Mouse (Mus musculus) kidney, embryonic 14.5 days (tissue): ENCODE measurements around the gene Rit1. TPM values are rescaled to one million over a fixed set of nuclear protein-coding genes. Genes with fewer than 3 reads are reported as not detected.
"Not testable (repeated sequence)": the region's sequence is repeated elsewhere in the genome, so short reads cannot be mapped to it uniquely, and the experiment has no call there.

Experiments
- ATAC-seq: fragments of 200-750 bp; cut with Nextera tagmentation; 2 replicates; pipeline ENCODE4 v1.8.0; 2017; ENCODE audit warnings: moderate number of reproducible peaks, mild to moderate bottlenecking, moderate TSS enrichment, moderate library complexity; ENCODE audit not compliant: low FRiP score, low TSS enrichment
- H3K27ac ChIP-seq: fragments of 300-500 bp; sonication (generic); 2 replicates; pipeline ENCODE4 v1.5.1; 2014; ENCODE audit warnings: low read depth, mild to moderate bottlenecking, low read length, moderate library complexity, mixed read lengths
- H3K27me3 ChIP-seq: fragments of 300-500 bp; sonication (generic); 2 replicates; pipeline ENCODE4 v1.6.1; 2014; ENCODE audit warnings: mild to moderate bottlenecking, low read length; ENCODE audit not compliant: control insufficient read depth, insufficient read depth
- H3K36me3 ChIP-seq: fragments of 300-500 bp; sonication (generic); 2 replicates; pipeline ENCODE4 v1.6.1; 2014; ENCODE audit warnings: low read length, mixed read lengths; ENCODE audit not compliant: control insufficient read depth, insufficient read depth
- H3K4me1 ChIP-seq: fragments of 300-500 bp; sonication (generic); 2 replicates; pipeline ENCODE4 v1.6.1; 2014; ENCODE audit warnings: low read length, mixed read lengths; ENCODE audit not compliant: control insufficient read depth, insufficient read depth
- H3K4me2 ChIP-seq: fragments of 300-500 bp; sonication (generic); replicated peaks from 2 replicates; pipeline ENCODE4 v1.6.1; 2014; ENCODE audit warnings: low read depth, mild to moderate bottlenecking, low read length
- H3K4me3 ChIP-seq: fragments of 300-500 bp; sonication (generic); 2 replicates; pipeline ENCODE4 v1.5.1; 2014; ENCODE audit warnings: mild to moderate bottlenecking, low read length
- H3K9ac ChIP-seq: fragments of 300-500 bp; sonication (generic); 2 replicates; pipeline ENCODE4 v1.6.1; 2014; ENCODE audit warnings: low read depth, mild to moderate bottlenecking, low read length, moderate library complexity
- H3K9me3 ChIP-seq: fragments of 300-500 bp; sonication (generic); 2 replicates; pipeline ENCODE4 v1.6.1; 2016; ENCODE audit warnings: low read length; ENCODE audit not compliant: control insufficient read depth
- WGBS: fragments of 180-500 bp; shearing (Covaris S2); extraction: QIAGEN DNeasy Blood & Tissue Kit; methylation state at CpG from one replicate; pipeline ENCODE4 v1.1.7; 2014; 5-methylcytosine and 5-hydroxymethylcytosine counted together
- polyA plus RNA-seq: library from polyadenylated mRNA; unstranded; fragments of >200 nt; fragmentation: Nextera tagmentation; extraction: Ambion mirVana; gene quantifications from 2 replicates; pipeline ENCODE4 v1.2.1, GENCODE M21; 2014

Rit1 gene
- polyA plus RNA-seq, 1 experiment from 2014 or later, result 46.4 TPM

- H3K9ac ChIP-seq, H3K4me2 ChIP-seq, H3K27ac ChIP-seq, H3K4me3 ChIP-seq, H3K27me3 ChIP-seq, H3K9me3 ChIP-seq, H3K4me1 ChIP-seq, H3K36me3 ChIP-seq, ATAC-seq: not testable (repeated sequence)
- WGBS, result 70% methylated on average over 6 of the region's 6 CpGs
Measured at GRCm38 (mm10) chr3:88773163-88773562, 56.5 kb downstream of the Rit1 start.

GRCm38 (mm10) chr3:88774939-88775841 lies 58.6 kb downstream of the Rit1 start, which contains the start of gene Syt11:
TSS of gene Syt11 (minus strand) at chr3:88775164.
- ATAC-seq, result peak; percentile 73
- Histone ChIP-seq H3K9ac (0 out of 2 replicates have a peak within 1 kb of the TSS, but pooled peaks have one; percentile 40), H3K4me3 (peak within 1 kb of the TSS; percentile 34), H3K4me2 (peak within 1 kb of the TSS; percentile 40)
- not testable (repeated sequence) for H3K4me1 ChIP-seq, H3K27me3 ChIP-seq, H3K36me3 ChIP-seq, H3K9me3 ChIP-seq, H3K27ac ChIP-seq
- WGBS, result 7% methylated on average over 30 of the region's 51 CpGs

Other genes starting within 250 kb of the Rit1 start
- 41.6 and 55.7 TPM in 2 replicates for gene Lmna, start 206.9 kb upstream of the Rit1 start, polyA plus RNA-seq
- gene Mex3a, start 184.4 kb upstream of the Rit1 start, polyA plus RNA-seq, result 31.6 and 32.2 TPM in 2 replicates
- gene Rab25, start 168.5 kb upstream of the Rit1 start, polyA plus RNA-seq, result 14.2 and 16.7 TPM in 2 replicates
- 81.7 and 165 TPM in 2 replicates for gene Lamtor2, start 163.8 kb upstream of the Rit1 start, polyA plus RNA-seq
- gene Ubqln4, start 163.1 kb upstream of the Rit1 start, polyA plus RNA-seq, result 51.4 and 73.4 TPM in 2 replicates
- 260 and 303 TPM in 2 replicates for gene Ssr2, start 141.0 kb upstream of the Rit1 start, polyA plus RNA-seq
- 110 and 127 TPM in 2 replicates for gene Arhgef2, start 110.9 kb upstream of the Rit1 start, polyA plus RNA-seq
- gene Rxfp4, start 63.7 kb upstream of the Rit1 start, polyA plus RNA-seq, result not detected in 2 replicates
- gene Khdc4, start 31.0 kb upstream of the Rit1 start, polyA plus RNA-seq, result 58.1 and 103 TPM in 2 replicates
- gene Syt11, start 58.3 kb downstream of the Rit1 start, polyA plus RNA-seq, result 10.3 and 12.5 TPM in 2 replicates
- 9.8 and 17.8 TPM in 2 replicates for gene Gon4l, start 118.4 kb downstream of the Rit1 start, polyA plus RNA-seq
- gene Msto1, start 197.2 kb downstream of the Rit1 start, polyA plus RNA-seq, result 40.9 and 63.2 TPM in 2 replicates
- 20.0 and 27.2 TPM in 2 replicates for gene Ash1l, start 233.8 kb downstream of the Rit1 start, polyA plus RNA-seq
- 149 and 160 TPM in 2 replicates for gene Dap3, start 234.3 kb downstream of the Rit1 start, polyA plus RNA-seq